Mouse (Mus musculus): ENCODE data around the gene Col18a1. TPM values are rescaled to one million over a fixed set of nuclear protein-coding genes. Genes with fewer than 3 reads are reported as not detected.

Gene Col18a1
- polyA plus RNA-seq, 1 experiment from 2014 or later, result 22.9 TPM

- no peak for DNase-seq (ENCODE audit: low spot score)
Measured at GRCm38 (mm10) chr10:77187427-77187826, 21.1 kb upstream of the Col18a1 start.

GRCm38 (mm10) chr10:77182804-77183331, 16.5 kb upstream of the Col18a1 start:
- DNase-seq (ENCODE audit: low spot score), result no peak

GRCm38 (mm10) chr10:77180110-77180509, 13.8 kb upstream of the Col18a1 start:
- DNase-seq (ENCODE audit: low spot score), result no peak

GRCm38 (mm10) chr10:77178691-77179090, 12.3 kb upstream of the Col18a1 start:
- no peak for DNase-seq (ENCODE audit: low spot score)

- no peak for DNase-seq (ENCODE audit: low spot score)
Measured at GRCm38 (mm10) chr10:77170400-77170799, 4.1 kb upstream of the Col18a1 start.

- no peak for DNase-seq (ENCODE audit: low spot score)
Measured at GRCm38 (mm10) chr10:77165318-77165945, 916 bp downstream of the Col18a1 start.

GRCm38 (mm10) chr10:77164437-77165052, 1.8 kb downstream of the Col18a1 start:
- no peak for DNase-seq (ENCODE audit: low spot score)

- no peak for DNase-seq (ENCODE audit: low spot score)
Measured at GRCm38 (mm10) chr10:77164041-77164436, 2.3 kb downstream of the Col18a1 start.

GRCm38 (mm10) chr10:77163392-77163977, 2.9 kb downstream of the Col18a1 start:
- DNase-seq (ENCODE audit: low spot score), result no peak

GRCm38 (mm10) chr10:77159573-77159972, 6.8 kb downstream of the Col18a1 start:
- DNase-seq (ENCODE audit: low spot score), result no peak

GRCm38 (mm10) chr10:77158948-77159347, 7.4 kb downstream of the Col18a1 start:
- DNase-seq (ENCODE audit: low spot score), result no peak

- no peak for DNase-seq (ENCODE audit: low spot score)
Measured at GRCm38 (mm10) chr10:77157245-77158019, 8.9 kb downstream of the Col18a1 start.

- peak; percentile 51 for DNase-seq (ENCODE audit: low spot score)
Measured at GRCm38 (mm10) chr10:77152178-77152621, 14.1 kb downstream of the Col18a1 start.

- DNase-seq (ENCODE audit: low spot score), result no peak
Measured at GRCm38 (mm10) chr10:77151551-77152002, 14.8 kb downstream of the Col18a1 start.

- no peak for DNase-seq (ENCODE audit: low spot score)
Measured at GRCm38 (mm10) chr10:77150947-77151521, 15.3 kb downstream of the Col18a1 start.

- DNase-seq (ENCODE audit: low spot score), result no peak
Measured at GRCm38 (mm10) chr10:77150016-77150415, 16.3 kb downstream of the Col18a1 start.

GRCm38 (mm10) chr10:77147545-77147944, 18.8 kb downstream of the Col18a1 start:
- no peak for DNase-seq (ENCODE audit: low spot score)

GRCm38 (mm10) chr10:77146901-77147463, 19.4 kb downstream of the Col18a1 start:
- DNase-seq (ENCODE audit: low spot score), result no peak

GRCm38 (mm10) chr10:77145946-77146345, 20.4 kb downstream of the Col18a1 start:
- no peak for DNase-seq (ENCODE audit: low spot score)

- no peak for DNase-seq (ENCODE audit: low spot score)
Measured at GRCm38 (mm10) chr10:77144372-77144771, 22.0 kb downstream of the Col18a1 start.

- no peak for DNase-seq (ENCODE audit: low spot score)
Measured at GRCm38 (mm10) chr10:77142328-77142727, 24.0 kb downstream of the Col18a1 start.

Measured in thymus, postnatal 0 days (tissue).